Mouse (Mus musculus): ENCODE measurements around the gene Pcx.

The Pcx gene

GRCm38 (mm10) chr19:4578799-4579198, 68.5 kb downstream of the Pcx start:
- TF ChIP-seq GATA4 (IDR thresholded peaks at IDR 0.05; ENCODE audit: insufficient replicate concordance, low read length): peak; percentile 13; the same call in 1 of the 2 replicates

DNA sequence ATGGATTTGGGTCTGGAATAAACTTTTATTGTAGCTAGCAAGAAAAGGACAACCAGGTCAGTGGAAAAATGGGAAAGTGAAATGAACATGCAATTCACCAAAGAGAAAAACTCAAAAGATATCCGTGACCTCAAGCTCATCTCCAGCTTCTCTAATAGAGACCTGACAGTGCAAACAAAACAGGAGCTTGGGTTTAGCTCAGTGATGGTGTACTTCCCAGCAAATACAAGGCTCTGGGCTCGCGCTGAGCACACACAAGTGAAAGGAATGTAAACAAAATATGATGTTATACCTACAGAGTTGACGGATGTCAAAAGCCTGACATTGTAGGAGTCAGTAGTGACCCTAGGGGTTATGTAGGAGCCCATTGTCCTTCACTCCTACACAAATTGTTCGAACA, 69.0 kb downstream of the Pcx start:
- TF ChIP-seq GATA4 (IDR thresholded peaks at IDR 0.05; ENCODE audit: insufficient replicate concordance, low read length): no peak

- no peak for TF ChIP-seq GATA4 (IDR thresholded peaks at IDR 0.05; ENCODE audit: insufficient replicate concordance, low read length)
Observed at GRCm38 (mm10) chr19:4583856-4584255, 73.6 kb downstream of the Pcx start.

DNA sequence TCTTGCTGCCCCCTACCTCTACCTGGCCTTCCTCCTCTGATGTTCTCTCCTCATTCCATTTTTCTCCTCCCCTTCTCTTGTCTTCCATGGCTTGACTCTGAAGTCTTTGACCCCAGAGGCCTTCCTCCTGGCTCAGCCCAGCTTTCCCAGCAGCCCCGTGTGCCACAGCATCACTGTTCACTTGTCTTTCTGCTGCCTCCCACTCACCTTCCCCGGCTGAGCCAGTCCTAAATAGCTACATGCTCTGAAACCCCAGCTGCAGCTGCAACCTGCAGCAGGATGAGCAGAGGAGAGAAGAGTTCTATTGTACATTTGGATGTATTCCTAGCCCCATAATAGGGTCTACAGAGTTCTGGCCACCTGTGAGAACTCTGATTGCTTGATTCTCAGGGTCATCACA, 77.2 kb downstream of the Pcx start:
- TF ChIP-seq GATA4 (IDR thresholded peaks at IDR 0.05; ENCODE audit: insufficient replicate concordance, low read length): no peak

GRCm38 (mm10) chr19:4588430-4588829, 78.2 kb downstream of the Pcx start:
- 0 out of 2 replicates have a peak, but pooled peaks have one; percentile 16 for TF ChIP-seq GATA4 (IDR thresholded peaks at IDR 0.05; ENCODE audit: insufficient replicate concordance, low read length)

- no peak for TF ChIP-seq GATA4 (IDR thresholded peaks at IDR 0.05; ENCODE audit: insufficient replicate concordance, low read length)
Observed at GRCm38 (mm10) chr19:4589081-4589480, 78.8 kb downstream of the Pcx start.

DNA sequence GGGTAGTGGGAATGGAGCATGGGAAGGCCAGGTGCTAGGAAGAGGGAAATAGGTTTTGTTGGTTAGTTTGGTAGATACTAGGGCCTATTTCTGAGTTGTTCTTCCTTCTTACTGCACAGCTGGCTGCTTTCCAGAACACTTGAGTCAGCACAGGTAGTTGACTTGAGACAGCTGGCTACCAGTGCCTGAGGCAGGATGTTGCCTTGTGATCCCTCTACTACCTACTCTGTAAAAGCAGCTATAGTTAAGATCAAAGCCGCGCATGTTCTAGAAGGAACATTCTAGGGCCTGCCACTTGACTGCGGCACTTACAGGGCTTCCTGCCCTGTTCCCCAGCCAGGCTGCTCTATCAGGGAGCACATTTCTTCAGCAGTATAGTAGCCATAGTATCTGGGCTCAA, 79.8 kb downstream of the Pcx start:
- no peak for TF ChIP-seq GATA4 (IDR thresholded peaks at IDR 0.05; ENCODE audit: insufficient replicate concordance, low read length)

- TF ChIP-seq GATA4 (IDR thresholded peaks at IDR 0.05; ENCODE audit: insufficient replicate concordance, low read length): no peak
Observed at GRCm38 (mm10) chr19:4593792-4594522, 83.7 kb downstream of the Pcx start.

- no peak for TF ChIP-seq GATA4 (IDR thresholded peaks at IDR 0.05; ENCODE audit: insufficient replicate concordance, low read length)
Observed at GRCm38 (mm10) chr19:4596071-4596470, 85.8 kb downstream of the Pcx start.

DNA sequence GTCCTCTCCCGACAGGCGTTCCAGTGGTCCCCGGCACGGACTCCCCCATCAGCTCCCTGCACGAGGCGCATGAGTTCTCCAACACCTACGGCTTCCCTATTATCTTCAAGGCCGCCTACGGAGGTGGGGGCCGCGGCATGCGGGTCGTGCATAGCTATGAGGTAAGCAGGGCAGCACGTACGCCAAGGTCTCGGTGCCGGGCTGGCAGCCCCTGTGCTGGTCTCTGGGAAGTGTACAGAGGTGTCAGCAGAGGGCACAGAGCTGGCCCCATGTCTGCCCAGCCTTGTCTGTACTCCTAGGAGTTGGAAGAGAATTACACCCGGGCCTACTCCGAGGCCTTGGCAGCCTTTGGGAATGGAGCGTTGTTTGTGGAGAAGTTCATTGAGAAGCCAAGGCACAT, 92.2 kb downstream of the Pcx start:
- no peak for TF ChIP-seq GATA4 (IDR thresholded peaks at IDR 0.05; ENCODE audit: insufficient replicate concordance, low read length)

DNA sequence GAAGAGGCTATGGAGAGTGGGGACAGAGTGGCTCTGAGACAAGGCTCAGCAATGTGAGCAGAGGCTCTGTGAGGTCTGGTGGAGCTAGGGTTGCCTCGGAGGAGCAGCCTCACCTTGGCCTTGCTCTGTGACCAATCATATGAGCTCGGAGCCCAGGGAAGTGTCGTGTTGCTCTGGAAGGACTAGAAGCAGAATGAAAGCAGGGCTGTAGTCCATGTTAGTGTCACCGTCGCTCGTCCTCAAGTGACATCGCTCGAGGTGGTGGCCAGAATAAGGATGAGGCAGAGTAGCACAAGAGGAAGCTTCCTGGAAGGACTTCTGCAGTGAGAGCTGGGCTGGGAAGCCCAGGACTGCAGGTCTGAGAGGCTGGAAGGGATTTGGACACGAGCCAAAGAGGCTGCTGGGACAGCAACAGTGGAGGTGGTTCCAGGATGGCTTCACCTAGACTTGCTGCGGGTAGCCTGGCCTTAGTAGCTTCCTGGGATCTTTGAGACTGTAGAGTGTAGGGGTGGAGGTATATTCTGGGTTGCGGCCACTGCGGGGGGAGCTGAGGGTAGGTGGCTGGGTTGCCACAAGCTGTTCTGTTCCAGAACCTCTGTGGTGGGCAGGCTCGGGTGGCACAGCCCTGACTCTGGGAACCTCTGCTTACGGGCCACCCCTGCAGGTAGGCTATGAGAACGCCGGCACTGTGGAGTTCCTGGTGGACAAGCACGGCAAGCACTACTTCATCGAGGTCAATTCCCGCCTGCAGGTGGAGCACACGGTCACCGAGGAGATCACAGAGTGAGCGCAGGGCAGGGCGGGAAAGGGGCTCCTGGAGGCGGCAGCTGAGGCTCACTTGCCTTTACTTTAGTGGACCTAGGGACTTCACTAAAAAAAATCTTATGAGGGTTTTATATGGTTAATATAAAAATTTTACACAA, 93.8 kb downstream of the Pcx start:
- TF ChIP-seq GATA4 (IDR thresholded peaks at IDR 0.05; ENCODE audit: insufficient replicate concordance, low read length): no peak

GRCm38 (mm10) chr19:4605654-4606053, 95.4 kb downstream of the Pcx start:
- TF ChIP-seq GATA4 (IDR thresholded peaks at IDR 0.05; ENCODE audit: insufficient replicate concordance, low read length): no peak

DNA sequence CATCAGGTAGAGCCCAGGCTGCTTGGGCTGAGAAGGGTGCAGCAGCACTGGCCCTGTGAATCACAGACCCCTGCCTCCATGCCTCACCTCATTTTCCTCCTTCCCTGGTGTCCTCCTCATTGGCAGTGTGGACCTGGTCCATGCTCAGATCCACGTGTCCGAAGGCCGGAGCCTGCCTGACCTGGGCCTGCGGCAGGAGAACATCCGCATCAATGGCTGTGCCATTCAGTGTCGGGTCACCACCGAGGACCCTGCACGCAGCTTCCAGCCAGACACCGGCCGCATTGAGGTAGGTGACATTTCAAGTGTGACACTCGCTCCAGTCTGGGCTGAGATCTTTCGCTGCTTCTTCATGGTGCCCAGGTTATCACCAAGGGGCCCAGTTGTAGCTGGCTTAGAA, 97.1 kb downstream of the Pcx start:
- TF ChIP-seq GATA4 (IDR thresholded peaks at IDR 0.05; ENCODE audit: insufficient replicate concordance, low read length): no peak

GRCm38 (mm10) chr19:4608511-4608910, 98.2 kb downstream of the Pcx start:
- no peak for TF ChIP-seq GATA4 (IDR thresholded peaks at IDR 0.05; ENCODE audit: insufficient replicate concordance, low read length)

- TF ChIP-seq GATA4 (IDR thresholded peaks at IDR 0.05; ENCODE audit: insufficient replicate concordance, low read length): no peak
Observed at GRCm38 (mm10) chr19:4610109-4610508, 99.8 kb downstream of the Pcx start.

Data from liver, adult (tissue).